Comparison of ENCODE assay signal across 11 mouse cellular contexts in genomic region chr5:92441494-92441893, GRCm38 (mm10). TPM values are rescaled to one million over a fixed set of nuclear protein-coding genes. Genes with fewer than 3 reads are reported as not detected.
DNase-seq lines count a peak whose midpoint lies in the region; ATAC-seq and TF ChIP-seq lines count a peak whose summit lies in the region.
"Had no signal": no experiment of that assay in that cellular context is flagged by ENCODE, and none has a peak within 500 bp of the region (broad histone marks: within the 10 kb centered on the region; RNA-seq: fewer than 3 reads in every experiment).

No protein-coding gene starts in this region.

- WGBS in heart, embryonic 16.5 days, result 44% methylated on average over 5 of the region's 5 CpGs
- 17% methylated on average over 5 of the region's 5 CpGs for WGBS in macrophage (ENCODE audit: missing documents)
- WGBS in forebrain, embryonic 12.5 days, result 76% methylated on average over 5 of the region's 5 CpGs

- H3K4me2 ChIP-seq in heart, embryonic 16.5 days (ENCODE audit: low read depth, low read length), result no peak overlapping the region
- H3K4me2 ChIP-seq in forebrain, embryonic 12.5 days, result no peak overlapping the region

- H3K27me3 ChIP-seq in heart, embryonic 16.5 days (ENCODE audit: control insufficient read depth, insufficient read depth, low read length), result no peaks in the 10 kb centered on the region
- H3K27me3 ChIP-seq in forebrain, embryonic 12.5 days, result no peaks in the 10 kb centered on the region

- H3K27ac ChIP-seq in heart, embryonic 16.5 days (ENCODE audit: low read length), result peak overlapping the region; percentile 55
- H3K27ac ChIP-seq in macrophage, result peak overlapping the region; percentile 21; the same call in 1 of the 2 replicates
- no peak overlapping the region for H3K27ac ChIP-seq in forebrain, embryonic 12.5 days
- H3K27ac ChIP-seq in left cerebral cortex, adult 2 months, result no peak overlapping the region

- H3K79me2 ChIP-seq in macrophage (ENCODE audit: inconsistent target), result no peaks in the 10 kb centered on the region

- DNase-seq in layer of hippocampus, adult 11-12 months (ENCODE audit: low spot score), result peak; percentile 51
- no peak for DNase-seq in layer of hippocampus, postnatal 36 days
- DNase-seq in gastrocnemius, adult 18-20 months (ENCODE audit: low spot score), result peak; percentile 80
- no peak for DNase-seq in frontal cortex, adult 2 months (ENCODE audit: extremely low spot score in 1 of 2, low spot score in 1 of 2)
- no peak for DNase-seq in left cerebral cortex, adult 2 months (ENCODE audit: extremely low spot score in 1 of 2, low spot score in 2 of 2)
- DNase-seq: B cell, adult 2 months; kidney, adult 18-20 months had no signal

- H3K4me1 ChIP-seq in heart, embryonic 16.5 days (ENCODE audit: control insufficient read depth, insufficient read depth, low read length), result peaks cover 12% of the 10 kb centered on the region
- no peaks in the 10 kb centered on the region for H3K4me1 ChIP-seq in forebrain, embryonic 12.5 days

- H3K9me3 ChIP-seq in heart, embryonic 16.5 days (replicated peaks; ENCODE audit: control insufficient read depth, low read length), result no peaks in the 10 kb centered on the region
- no peaks in the 10 kb centered on the region for H3K9me3 ChIP-seq in forebrain, embryonic 12.5 days

- ATAC-seq in heart, embryonic 16.5 days (replicated peaks; ENCODE audit: extremely low read depth, insufficient read depth, low FRiP score), result no peak; the same call in 1 of the 2 replicates
- no peak for ATAC-seq in forebrain, embryonic 12.5 days (ENCODE audit: low FRiP score)

- no peak overlapping the region for H3K9ac ChIP-seq in heart, embryonic 16.5 days (ENCODE audit: low read length)
- no peak overlapping the region for H3K9ac ChIP-seq in forebrain, embryonic 12.5 days

- H3K36me3 ChIP-seq in heart, embryonic 16.5 days (ENCODE audit: control insufficient read depth, insufficient read depth), result peaks cover 11% of the 10 kb centered on the region; the same call in 1 of the 2 replicates
- peaks cover 29% of the 10 kb centered on the region for H3K36me3 ChIP-seq in macrophage (ENCODE audit: inconsistent target)
- peaks cover 30% of the 10 kb centered on the region for H3K36me3 ChIP-seq in forebrain, embryonic 12.5 days (replicated peaks)

- no peak overlapping the region for H3K4me3 ChIP-seq in heart, embryonic 16.5 days (ENCODE audit: low read length)
- no peak overlapping the region for H3K4me3 ChIP-seq in macrophage (ENCODE audit: inconsistent target)
- no peak overlapping the region for H3K4me3 ChIP-seq in forebrain, embryonic 12.5 days (replicated peaks)
- no peak overlapping the region for H3K4me3 ChIP-seq in left cerebral cortex, adult 2 months
- H3K4me3 ChIP-seq: myocyte had no signal

- no peak for TF ChIP-seq CTCF in left cerebral cortex, adult 2 months (IDR thresholded peaks at IDR 0.05)

- intact Hi-C loops in left cerebral cortex, adult 2 months (cut with DNase I), result no loop called here

RNA-seq across cellular contexts. Expression of gene Nup54, which starts 6.5 kb away (rescaled TPM):
- 10 to 100 TPM; 31.3 to 34.4 TPM for total RNA-seq in layer of hippocampus, postnatal 36 days (2021)
- total RNA-seq in gastrocnemius, adult 18-20 months (2021), result 10 to 100 TPM; 11.5 to 12.0 TPM
- polyA plus RNA-seq in heart, embryonic 16.5 days (2015; fragmentation: Nextera tagmentation; extraction: Ambion mirVana), result 37.2 and 38.8 TPM in 2 replicates
- total RNA-seq in macrophage (2018; cell fraction: chromatin; rRNA removed), result 100 to 1,000 TPM in 7 of 26 experiments, 10 to 100 TPM in 19; 35.4 to 173 (median 67.4) TPM
- 10 to 100 TPM; 14.5 to 54.1 (median 21.0) TPM for total RNA-seq in macrophage (2018; cell fraction: cytosol; rRNA removed)
- total RNA-seq in macrophage (2018; cell fraction: nucleus; rRNA removed), result 100 to 1,000 TPM in 3 of 26 experiments, 10 to 100 TPM in 23; 24.9 to 119 (median 47.5) TPM
- 13.2 to 22.7 TPM (median 15.8 TPM) in 3 replicates for polyA plus RNA-seq in macrophage (2018)
- 27.7 and 29.2 TPM in 2 replicates for polyA plus RNA-seq in frontal cortex, adult 2 months (2012; rRNA removed)
- 57.3 and 58.4 TPM in 2 replicates for polyA plus RNA-seq in forebrain, embryonic 12.5 days (2016; fragmentation: Nextera tagmentation; extraction: Ambion mirVana)
- total RNA-seq in left cerebral cortex, adult 2 months (2021), result 10 to 100 TPM; 23.7 to 31.3 TPM

Comparison
In these comparisons a context has a peak if more than half of its experiments do, and no peak if none do; other contexts are left out.
1. DNase-seq: peak in layer of hippocampus, adult 11-12 months (single experiment) and gastrocnemius, adult 18-20 months (single experiment); none in layer of hippocampus, postnatal 36 days (0 of 2), frontal cortex, adult 2 months (0 of 2) and left cerebral cortex, adult 2 months (0 of 2).
2. H3K27ac ChIP-seq: peak in heart, embryonic 16.5 days (single experiment) and macrophage (single experiment); none in forebrain, embryonic 12.5 days (single experiment) and left cerebral cortex, adult 2 months (single experiment).